Mouse (Mus musculus) embryo, embryonic 10.5 days (tissue): Measurements from ENCODE around the gene Arglu1.

Source experiments
- DNase-seq: peaks from one replicate; pipeline ENCODE4 v3.0.0-alpha.2; 2015; ENCODE audit warnings: low spot score

Gene Arglu1

DNA sequence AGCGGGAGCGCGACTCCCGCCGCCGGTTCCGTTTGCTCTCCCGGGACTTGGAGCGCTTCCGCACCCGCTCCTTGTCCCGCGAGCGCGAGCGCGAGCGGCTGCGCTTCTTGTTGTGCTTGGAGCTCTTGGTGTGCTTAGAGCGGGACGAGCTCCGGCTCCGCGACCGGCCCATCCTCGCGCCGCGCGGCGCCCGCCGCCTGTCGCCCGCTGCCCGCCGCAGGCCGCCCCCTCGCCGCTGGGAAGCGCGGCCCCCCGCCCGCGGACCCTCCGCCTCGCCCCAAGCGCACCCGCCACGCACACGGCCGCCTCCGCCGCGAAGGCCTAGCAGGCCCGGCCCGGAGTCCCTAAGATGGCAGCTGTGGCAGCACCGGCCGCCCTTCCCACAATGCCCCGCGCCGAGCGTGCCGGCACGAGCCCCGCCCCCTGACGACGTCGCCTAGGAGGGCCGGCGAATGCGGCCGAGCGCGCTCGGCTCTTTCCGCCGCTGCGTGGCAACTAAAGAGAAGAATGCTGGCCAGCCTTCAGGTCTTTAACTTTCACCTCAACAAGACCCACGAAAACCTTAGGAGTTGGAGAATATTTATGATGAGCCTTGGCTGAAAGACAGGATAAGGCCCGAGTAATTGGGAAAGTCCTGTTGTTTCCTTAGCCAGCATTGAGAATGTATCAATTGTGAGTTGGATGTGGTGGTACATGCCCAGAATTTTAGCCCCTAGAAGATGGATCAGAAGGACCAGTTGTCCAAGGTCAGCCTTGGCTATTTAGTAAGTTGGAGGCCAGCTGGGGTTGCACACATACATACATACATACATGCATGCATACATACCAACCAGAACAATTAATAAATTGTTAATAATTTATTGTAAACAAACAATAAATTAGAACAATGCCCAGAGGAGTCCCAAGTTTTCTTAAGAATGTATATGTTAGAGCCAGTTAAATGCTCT is at the start of gene Arglu1:
Gene Arglu1 (minus strand): TSS at position 376 of the 947 bp plus-strand sequence.
- DNase-seq: peak; percentile 95

DNA sequence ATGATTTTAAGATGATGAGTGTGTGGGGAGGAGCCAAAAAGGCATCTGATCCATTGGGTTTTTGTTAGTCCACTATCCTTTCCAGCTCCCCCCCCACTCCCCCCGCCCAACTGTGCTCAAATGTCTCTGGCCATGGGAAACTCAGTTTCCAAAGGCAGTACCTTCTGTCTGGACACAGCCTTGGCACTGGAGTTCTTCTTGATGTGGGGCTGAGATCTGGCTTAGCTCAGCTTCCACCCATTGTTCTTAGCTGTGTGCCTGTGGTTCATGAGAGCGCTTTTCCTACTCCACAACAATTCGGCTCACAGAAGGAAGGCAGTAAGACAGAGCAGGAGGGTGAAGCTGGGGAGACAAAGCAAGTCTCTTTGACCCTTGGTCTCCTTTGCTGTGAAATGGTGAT is 47.0 kb upstream of the Arglu1 start:
- DNase-seq: no peak

DNA sequence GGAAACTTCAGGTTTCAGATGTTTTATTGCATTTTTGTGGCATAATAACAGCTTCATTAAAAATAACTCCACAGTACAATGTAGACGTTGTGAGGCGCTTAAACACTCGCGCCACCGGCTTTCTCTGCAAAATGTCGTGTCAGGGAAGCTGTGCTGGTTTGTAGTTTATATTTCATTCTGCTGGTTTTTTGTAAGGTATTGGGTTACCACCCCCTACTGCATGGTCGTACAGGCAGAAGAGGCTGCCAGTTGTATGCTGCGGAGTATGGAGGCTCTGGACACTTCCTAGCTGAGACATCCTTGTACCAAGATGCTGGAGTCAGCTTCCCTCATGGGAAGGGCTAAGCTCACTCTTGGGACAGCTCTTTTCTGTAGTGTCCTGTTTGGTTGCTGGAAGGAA is 46.5 kb upstream of the Arglu1 start:
- DNase-seq: no peak

DNA sequence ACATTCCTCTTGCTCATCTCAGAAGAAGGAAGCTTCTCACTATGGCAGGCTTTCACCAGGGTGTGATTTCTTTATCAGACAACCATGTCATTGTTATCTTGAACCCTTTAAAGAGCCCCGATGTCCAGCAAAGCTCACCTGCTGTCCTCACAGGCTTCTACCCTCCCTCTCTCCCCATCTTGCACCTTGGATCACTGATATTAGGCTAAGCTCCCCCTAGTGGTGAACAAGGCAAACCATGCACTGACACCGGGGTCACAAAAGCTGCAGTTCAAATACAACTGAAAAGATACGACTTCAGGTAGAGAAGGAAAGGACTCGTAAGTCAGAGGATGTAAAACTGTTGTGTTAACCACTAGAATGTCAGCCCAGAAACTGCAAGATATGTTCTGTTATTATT is 43.5 kb upstream of the Arglu1 start:
- DNase-seq: peak; percentile 67

DNA sequence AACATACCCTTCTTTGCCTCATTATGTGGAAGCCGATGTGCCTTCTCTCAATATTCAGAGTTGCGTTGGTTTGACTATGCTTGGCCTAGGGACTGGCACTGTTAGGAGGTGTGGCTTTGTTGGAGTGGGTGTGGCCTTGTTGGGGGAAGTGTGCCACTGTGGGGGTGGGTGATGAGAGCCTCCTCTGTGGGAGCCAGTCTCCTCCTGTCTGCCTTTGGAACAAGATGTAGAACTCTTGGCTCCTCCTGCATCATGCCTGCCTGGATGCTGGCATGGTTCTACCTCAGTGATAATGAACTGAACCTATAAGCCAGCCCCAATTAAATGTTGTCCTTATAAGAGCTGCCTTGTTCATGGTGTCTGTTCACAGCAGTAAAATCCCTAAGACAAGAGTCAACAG is 38.3 kb upstream of the Arglu1 start:
- no peak for DNase-seq

DNA sequence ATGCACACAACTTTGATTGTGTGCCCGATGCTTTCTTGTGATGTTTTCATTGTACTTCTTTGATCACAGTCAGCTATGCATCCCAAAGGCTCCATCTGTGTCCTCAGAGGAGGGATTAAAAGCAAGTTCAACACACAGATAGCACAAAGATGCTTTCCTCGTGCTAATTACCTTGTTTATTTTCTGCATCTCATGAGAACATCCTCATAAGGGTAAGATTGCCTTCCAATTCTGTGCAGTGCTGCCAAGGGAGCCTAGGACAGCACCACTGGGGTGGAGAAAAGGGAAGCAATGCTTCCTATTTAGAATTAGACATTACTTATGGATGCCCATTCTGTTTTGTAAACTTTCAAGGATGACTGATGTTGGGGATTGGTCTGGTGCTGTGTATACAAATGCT is 36.2 kb upstream of the Arglu1 start:
- no peak for DNase-seq

DNA sequence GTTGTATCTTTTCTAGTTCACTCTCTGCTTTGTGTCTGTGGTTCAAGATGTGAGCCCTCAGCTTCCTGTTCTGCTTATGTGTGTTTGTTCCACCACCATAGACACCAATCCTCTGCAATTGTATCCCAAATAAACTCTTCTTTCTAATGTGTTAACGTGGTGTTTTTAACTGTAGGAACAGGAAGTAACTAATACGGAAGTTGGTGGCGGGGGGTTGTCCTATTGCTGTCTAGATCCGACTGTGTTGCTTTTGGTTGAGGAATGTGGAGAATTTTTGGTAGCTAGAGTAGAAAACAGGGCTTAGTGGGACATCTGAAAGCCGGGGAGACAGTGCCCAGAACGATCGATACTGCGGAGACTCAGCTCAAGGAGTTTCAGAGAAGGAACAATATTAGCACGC is 14.5 kb upstream of the Arglu1 start:
- no peak for DNase-seq

DNA sequence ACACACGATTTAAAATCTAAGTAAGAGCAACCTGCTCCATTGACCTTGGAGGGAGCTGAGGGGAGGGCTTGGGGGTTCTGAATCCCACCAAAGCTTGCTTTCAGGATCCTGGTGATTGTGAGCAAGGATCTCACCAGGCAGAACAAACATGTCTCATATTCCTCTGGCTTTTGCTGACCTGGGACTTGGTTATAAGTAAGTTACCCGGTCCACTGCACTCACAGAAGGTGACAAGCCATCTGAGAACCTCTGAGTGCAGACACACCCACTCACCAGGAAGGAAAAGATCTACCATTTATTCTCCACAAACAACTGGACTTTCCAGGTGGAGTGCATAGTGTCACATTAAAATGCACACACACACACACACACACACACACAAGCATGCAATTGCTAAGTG is 13.3 kb upstream of the Arglu1 start:
- DNase-seq: no peak

DNA sequence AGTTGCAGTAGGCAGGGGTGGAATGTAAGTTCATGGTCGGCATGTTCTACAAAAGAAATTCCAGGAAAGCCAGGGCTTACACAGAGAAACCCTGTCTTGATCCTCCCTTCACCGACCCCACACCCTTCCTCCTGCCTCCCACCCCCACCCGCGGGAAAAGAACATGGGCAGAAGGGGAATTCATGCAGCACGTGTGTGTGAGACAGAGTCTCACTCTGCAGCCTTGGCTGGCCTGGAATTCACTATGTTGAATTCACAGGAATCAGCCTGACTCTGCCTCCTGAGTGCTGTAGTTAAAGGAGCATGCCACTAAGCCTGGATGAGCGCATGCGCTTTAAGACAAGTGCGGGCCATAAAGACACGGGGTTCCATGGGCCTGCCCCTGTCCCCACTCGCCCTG is 10.5 kb upstream of the Arglu1 start:
- no peak for DNase-seq

DNA sequence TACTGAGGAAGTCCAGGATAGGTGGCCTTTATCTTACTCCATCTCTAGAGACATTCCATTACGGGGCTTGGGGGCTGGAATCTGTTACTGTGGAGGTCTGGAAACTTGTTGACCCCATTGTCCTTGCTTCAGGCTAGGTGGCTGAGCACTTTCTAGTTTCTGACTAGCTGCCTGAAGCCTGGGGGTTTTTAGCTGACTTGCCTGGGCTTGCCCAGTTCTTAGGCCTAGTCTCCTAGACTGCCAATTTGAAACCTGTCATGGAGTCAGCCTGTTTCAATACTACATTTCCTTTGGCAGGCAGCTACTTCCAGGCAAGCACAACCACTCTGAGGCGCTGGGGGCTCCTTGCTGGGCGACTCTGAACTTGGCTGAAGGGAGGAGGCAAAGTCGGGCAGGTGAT is 9.9 kb upstream of the Arglu1 start:
- DNase-seq: no peak

DNA sequence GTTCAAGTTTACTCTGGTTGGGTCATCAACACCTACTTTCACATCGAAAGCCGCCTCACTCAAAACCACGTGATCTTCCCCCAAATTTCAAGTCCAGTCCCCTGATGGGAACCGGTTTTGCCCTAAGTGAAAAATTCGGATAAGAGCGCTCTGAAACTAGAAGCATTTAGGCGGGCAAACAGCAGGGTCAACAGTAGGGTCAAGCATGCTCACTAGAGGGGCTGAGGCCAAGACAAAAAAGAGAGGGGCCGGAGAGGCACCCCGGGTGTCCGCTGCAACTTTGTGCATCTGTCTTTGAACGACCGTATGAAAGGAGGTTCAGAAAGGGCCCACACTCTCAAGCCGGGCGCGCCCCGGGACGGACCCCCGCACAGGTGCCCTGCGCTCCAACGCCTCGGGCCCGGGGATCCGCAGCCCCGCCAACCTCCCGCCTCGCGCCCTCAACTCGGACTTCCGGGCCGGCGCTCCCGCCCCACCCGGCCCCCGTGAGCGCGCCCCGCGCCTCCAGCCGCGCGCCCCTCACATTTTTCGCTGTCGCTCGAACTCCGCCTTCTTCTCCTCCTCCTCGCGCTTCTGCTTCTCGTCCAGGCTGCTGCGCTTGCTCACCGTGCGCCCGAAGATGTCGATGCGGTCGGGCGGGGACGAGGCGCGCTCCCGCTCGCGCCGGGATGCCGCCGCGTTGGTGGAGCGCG is 721 bp downstream of the Arglu1 start:
- DNase-seq: peak; percentile 68

DNA sequence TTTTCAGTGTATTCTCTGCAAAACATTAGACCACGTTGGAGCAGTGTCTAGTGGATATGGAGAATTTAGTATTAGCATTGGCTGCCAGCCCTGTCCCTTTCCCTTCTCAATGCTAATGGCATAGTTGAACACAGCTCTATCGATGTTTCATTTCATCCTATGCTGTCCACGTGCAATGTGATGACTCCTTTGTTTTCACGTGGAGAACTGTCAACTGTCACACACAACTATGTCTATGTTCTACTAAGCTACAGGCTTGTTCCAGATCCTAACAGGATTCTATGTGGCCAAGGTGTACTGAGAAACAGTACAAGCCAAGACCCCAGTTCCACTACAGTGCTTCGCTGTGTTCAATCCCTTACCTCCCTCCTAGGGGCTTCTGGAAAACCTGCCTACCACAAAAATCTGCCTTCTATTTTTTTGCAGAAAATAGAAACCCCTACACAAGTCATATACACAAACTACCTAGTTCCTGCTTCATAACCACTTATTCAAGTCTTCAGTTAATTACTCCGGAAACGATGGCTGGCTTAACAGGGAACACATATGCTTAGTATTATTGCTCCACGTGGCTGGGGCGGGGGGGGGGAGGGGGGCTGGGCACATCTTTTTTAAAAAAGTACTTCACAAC is 1.4 kb downstream of the Arglu1 start:
- no peak for DNase-seq

DNA sequence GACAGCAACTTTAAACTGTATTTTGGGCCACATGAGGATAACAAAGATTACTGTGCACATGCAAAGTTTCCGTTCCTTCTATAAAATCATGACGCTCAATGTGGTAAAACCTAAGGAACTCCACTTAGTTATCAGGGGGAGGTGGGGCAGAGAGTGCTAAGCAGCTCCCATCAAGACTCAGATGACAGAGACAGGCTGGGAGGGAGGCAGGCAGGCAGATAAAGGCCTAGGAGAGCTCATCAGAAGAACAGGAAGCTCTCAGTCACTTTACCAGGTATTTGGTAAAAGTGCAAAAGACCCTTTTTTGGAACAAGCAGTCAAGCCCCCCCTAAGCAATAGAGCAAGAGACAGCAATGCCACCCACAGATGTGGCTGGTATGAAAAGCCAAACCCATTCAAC is 4.8 kb downstream of the Arglu1 start:
- DNase-seq: no peak

DNA sequence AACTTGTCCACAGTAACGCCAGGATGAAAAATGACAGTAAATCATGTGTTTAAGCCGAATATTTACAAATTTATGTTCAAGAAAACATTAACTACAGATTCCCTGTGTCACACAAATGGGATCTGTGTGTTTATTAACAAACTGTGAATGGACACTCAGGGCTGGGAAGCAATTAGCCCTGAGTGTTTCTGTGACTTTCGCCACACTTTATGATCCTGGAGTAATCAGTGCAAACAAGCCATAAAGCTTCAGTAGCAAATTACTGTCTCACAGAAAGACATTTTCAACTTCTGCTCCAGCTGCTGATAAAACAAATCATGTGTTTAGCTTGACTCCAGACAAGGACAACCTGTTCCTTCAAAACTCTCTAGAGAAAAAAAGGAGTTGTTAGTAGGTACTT is 7.6 kb downstream of the Arglu1 start:
- no peak for DNase-seq

DNA sequence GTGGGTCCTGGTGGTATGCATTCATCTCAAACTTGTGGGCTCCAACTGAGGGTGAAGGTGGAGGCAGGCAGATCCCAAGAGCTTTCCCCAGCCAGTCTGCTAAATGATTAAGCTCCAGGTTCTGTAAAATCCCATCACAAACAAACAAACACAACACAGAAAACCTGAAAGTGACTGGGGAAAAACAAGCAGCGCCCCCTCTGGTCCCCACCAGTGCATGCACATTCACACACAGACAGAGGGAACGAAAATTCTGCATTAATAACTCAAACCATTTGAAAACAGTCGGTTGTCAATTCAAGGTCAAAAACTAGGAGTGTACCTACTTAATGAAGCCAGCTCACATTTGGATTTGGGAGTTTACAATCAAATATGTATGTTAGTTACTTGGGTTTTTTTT is 12.1 kb downstream of the Arglu1 start:
- DNase-seq: no peak

DNA sequence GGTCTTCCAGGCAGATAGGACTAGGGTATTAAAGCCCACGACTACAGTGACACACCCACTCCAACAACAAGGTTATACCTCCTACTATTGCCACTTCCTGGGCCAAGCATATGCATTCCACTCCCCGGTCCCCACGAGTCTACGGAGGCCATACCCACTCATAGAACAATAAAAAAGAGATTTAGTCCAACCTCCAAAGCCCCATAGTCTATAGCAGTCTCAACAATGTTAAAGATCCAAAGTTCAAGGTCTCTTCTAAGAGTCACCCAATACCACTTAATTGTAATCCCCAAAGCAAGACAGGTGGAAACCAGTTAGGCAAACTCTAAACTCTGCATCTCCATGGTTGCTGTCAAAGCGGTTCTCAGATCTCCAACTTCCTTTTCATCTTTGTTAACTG is 15.5 kb downstream of the Arglu1 start:
- no peak for DNase-seq

DNA sequence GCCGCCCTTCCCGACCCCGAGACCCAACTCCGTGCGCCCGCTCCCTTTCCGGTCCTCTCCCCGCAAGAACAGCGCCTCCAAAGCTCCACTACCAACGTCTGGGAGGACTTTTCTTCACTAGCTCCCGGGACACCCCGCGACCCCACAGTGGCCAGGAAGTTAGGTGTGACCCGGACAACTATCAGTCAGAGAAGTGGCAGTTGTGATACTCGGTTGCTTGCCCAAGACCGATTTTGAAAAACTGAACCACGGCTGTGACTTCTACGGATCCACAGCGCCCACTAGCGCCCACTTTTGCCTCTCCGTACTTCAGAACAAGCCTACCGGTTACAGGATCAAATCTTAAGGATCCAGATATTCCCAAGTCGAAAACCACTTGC is 28.6 kb downstream of the Arglu1 start:
- peak; percentile 94 for DNase-seq

DNA sequence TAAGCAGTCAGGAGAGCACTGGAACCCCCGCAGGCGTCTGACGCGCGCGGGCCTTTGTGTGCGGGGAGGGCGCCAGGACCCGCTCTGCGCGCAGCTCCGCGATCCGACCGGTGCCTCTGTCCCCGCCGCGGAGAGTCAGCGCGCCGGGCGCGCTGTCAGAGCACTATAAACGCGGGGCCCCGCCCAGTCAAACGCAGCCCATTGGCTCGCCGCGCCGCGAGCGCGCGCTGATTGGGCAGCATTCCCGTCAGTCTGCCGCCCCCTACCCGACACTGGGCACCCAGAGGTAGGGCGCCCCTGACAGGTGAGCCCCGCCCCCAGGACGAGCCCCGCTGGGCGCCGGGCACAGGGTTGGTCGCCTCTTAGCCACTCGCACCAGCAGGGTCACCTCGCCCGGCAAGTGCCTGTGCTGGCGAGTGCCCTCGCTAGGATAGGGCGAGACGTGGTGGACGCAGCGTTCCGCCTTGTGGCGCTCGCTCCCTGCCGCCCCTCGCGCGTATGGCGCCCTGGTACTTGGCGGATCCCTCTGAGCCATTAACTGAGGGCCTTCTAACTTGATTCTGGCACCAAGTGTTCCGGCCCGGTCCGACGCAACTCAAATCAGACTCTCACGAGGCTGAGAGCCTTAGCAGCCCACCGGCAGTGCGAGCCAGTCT is 29.1 kb downstream of the Arglu1 start, which contains the start of gene Efnb2:
Gene Efnb2 (minus strand): TSS at position 140 of the 656 bp plus-strand sequence.
- peak; percentile 96 for DNase-seq

DNA sequence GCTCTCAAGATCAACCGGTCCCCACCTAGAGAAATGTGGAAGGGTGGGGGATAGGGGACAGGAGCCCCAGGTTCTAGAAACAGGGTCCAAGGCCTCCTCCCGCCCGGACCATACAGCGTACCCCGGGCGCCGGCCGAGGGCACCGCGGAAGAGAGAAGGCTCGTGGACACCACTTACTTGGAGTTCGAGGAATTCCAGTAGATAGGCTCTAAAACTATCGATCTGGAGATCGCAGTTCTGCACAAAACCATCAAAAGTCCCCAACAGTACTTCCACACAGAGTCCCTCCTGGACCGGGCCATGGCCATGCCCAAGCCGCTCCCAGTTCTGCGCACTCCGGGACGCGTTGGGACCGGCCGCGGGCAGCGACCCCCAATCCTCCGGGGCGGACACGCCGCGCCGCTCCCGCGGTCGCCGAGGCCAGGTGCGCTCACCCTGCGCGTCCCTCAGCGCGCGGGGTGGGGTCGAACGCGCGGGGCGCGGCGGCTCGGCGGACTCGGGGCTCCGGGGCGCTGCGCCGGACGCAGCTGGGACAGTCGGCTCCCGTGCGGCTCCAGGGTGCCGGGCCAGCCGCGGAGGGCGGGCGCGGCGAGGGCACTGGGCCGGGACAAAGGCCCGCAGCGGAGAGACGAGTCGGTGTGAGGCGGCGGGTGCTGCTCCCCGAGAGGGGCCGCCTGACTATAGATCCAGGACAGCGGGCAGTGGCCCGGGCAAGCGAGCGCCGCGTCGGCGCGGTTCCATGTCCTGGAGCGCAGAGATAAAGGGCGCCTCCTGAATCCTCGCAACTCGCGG is 29.8 kb downstream of the Arglu1 start:
- DNase-seq: peak; percentile 55

DNA sequence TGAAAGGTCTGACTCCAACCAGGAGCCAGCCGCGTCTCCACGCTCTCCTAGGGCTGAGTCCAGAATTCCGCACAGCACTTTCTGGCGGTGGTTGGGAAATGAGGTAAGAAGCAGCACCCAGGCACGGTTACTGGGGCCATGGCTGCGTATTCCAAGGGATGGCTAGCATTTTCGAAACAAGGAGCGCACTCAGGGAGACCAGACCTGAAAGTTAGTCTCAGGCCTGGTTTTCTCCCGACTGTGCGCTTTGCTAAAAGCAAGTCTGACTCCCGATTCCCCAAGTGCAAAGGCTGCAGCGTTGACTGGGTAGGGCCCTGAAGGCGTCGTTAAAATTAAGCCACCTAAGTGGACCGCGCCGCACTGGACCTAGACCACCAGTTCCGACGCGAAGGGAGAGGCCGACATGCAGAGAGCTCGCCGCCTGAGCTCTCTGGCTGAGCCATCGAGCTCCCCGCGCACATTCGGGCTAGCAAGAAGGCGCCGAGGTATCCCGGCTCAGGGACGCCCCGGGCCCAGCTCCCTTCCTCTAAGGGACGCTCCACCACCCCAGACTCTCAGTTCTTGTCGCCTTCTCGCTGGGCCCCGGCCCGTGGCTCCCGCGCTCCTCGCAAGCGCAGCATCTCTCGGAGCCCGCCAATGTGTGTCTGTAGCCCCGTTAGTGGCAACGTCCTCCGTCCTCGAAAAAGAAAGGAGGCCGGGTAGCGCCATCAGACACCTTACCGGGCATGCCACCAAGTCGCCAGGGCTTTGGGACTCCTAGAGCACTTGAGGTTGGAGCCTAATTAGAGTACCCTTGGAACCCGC is 30.6 kb downstream of the Arglu1 start:
- peak; percentile 66 for DNase-seq
